Mouse (Mus musculus) liver, embryonic 14.5 days (tissue): ENCODE results near the gene Rpl18a. TPM values are rescaled to one million over a fixed set of nuclear protein-coding genes. Genes with fewer than 3 reads are reported as not detected.

ENCODE experiments used
- ATAC-seq: fragments of 200-750 bp; cut with Nextera tagmentation; 2 replicates; pipeline ENCODE4 v1.8.0; 2017; ENCODE audit warnings: moderate number of reproducible peaks, mild to moderate bottlenecking, moderate library complexity; ENCODE audit not compliant: insufficient read depth
- DNase-seq, 3 experiments: peaks; one replicate each; pipeline ENCODE4 v3.0.0-alpha.2; 2012 to 2013; ENCODE audit warnings: low read depth in 3 of 3, low spot score in 3 of 3
- H3K27ac ChIP-seq: fragments of 300-500 bp; sonication (generic); 2 replicates; pipeline ENCODE4 v1.5.1; 2014; ENCODE audit warnings: moderate library complexity, mild to moderate bottlenecking, control low read depth, inconsistent platforms
- H3K27me3 ChIP-seq: fragments of 300-500 bp; sonication (generic); 2 replicates; pipeline ENCODE4 v1.6.1; 2014; ENCODE audit warnings: mild to moderate bottlenecking, low read length, moderate library complexity; ENCODE audit not compliant: control insufficient read depth, insufficient read depth
- H3K36me3 ChIP-seq: fragments of 300-500 bp; sonication (generic); replicated peaks from 2 replicates; pipeline ENCODE4 v1.6.1; 2014; ENCODE audit warnings: low read depth; ENCODE audit not compliant: control insufficient read depth, insufficient read depth
- H3K4me1 ChIP-seq, 2 experiments: fragments of 200-500 bp in 1 of 2; fragments of 300-500 bp in 1 of 2; sonication (generic) in 1 of 2; replicated peaks; 2 replicates each; pipeline ENCODE4 v1.6.1; 2012 to 2014; ENCODE audit warnings: antibody characterized with exemption in 1 of 2, inconsistent platforms in 1 of 2, low read length in 1 of 2; ENCODE audit not compliant: control insufficient read depth in 2 of 2, insufficient read depth in 2 of 2
- H3K4me2 ChIP-seq: fragments of 300-500 bp; sonication (generic); 2 replicates; pipeline ENCODE4 v1.6.1; 2014; ENCODE audit warnings: low read depth, mild to moderate bottlenecking, control low read depth, moderate library complexity
- H3K4me3 ChIP-seq, 2 experiments: fragments of 200-500 bp in 1 of 2; fragments of 300-500 bp in 1 of 2; sonication (generic) in 1 of 2; 2 replicates each; pipeline ENCODE4 v1.5.1; 2012 to 2014; ENCODE audit warnings: low read depth in 2 of 2, low read length in 2 of 2, mild to moderate bottlenecking in 2 of 2, control low read depth in 1 of 2, inconsistent platforms in 1 of 2, moderate library complexity in 1 of 2; ENCODE audit not compliant: insufficient read depth in 1 of 2
- H3K9ac ChIP-seq: fragments of 300-500 bp; sonication (generic); replicated peaks from 2 replicates; pipeline ENCODE4 v1.6.1; 2014; ENCODE audit warnings: mild to moderate bottlenecking, control low read depth, moderate library complexity
- H3K9me3 ChIP-seq: fragments of 300-500 bp; sonication (generic); 2 replicates; pipeline ENCODE4 v1.6.1; 2016; ENCODE audit warnings: low read length, mixed read lengths; ENCODE audit not compliant: control insufficient read depth
- CTCF ChIP-seq: IDR thresholded peaks from 2 replicates; pipeline ENCODE4 v1.5.1; 2016; ENCODE audit warnings: antibody characterized with exemption, low read depth, control low read depth
- EP300 ChIP-seq: IDR thresholded peaks from 2 replicates; pipeline ENCODE4 v1.6.1; 2016; ENCODE audit warnings: antibody characterized with exemption, low read depth
- WGBS: fragments of 180-500 bp; shearing (Covaris S2); extraction: QIAGEN DNeasy Blood & Tissue Kit; methylation state at CpG from one replicate; pipeline ENCODE4 v1.1.7; 2014; ENCODE audit not compliant: insufficient replicate concordance; 5-methylcytosine and 5-hydroxymethylcytosine counted together
- microRNA counts: library from miRNA; unstranded; fragments of <30 nt; microRNA quantifications from one replicate; lab custom pipeline; 2016
- microRNA-seq: library from miRNA; unstranded; fragments of <30 nt; microRNA quantifications from one replicate; pipeline ENCODE4, GENCODE M21; 2016
- polyA plus RNA-seq, 2 experiments: library from polyadenylated mRNA; depleted of rRNA in 1 of 2; stranded (reverse) in 1 of 2; unstranded in 1 of 2; fragments of >200 nt; fragmentation: Nextera tagmentation in 1 of 2; extraction: Ambion mirVana in 1 of 2; gene quantifications; 2 replicates each; pipeline versions ENCODE4 v1.2.1 to v1.2.3; 2012 to 2014

Rpl18a gene
- polyA plus RNA-seq, 2 experiments: 2,899 to 3,211 TPM

DNA sequence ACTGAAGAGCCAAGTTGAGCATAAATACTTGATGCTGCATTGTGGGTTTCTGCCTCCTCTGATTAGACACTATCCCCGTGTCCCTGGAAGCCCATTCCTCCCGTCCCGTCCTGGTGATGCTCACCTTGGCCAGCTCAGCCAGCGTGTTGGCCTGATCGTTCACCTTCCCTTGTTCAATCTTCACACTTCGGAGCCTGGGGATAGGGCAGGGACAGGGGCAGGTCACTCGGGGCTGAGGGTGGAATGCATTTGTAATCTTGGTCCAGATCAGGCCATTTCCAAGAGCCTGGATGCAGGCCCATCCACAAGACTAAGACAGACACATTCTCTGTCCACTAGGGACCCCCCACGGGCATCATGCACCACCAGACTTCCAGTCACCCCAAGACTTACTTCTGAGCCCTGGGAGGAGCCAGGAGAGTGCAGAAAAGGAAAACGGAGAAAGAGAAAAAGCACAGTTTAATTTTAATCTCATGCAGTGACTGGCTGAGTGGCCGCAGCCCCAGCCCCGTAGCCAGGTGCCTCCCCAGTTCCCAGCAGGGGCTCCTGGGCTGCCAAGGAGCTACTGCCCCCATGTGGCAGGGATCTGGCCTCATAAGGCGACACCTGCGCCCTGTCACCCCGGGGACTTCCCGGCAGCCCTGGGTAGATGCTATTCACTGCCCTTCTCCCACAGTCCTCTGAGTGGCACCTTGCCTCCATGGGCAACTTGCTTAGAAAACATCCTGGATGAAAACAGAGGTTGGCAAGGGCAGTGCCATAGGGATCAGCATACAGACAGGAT, 50.6 kb downstream of the Rpl18a start:
- Histone ChIP-seq H3K27ac (no peak overlapping the region), H3K4me2 (no peak overlapping the region), H3K4me3 (no peak overlapping the region), H3K9ac (0 out of 2 replicates have a peak overlapping the region, but pooled peaks have one; percentile 3), H3K36me3 (no peaks in the 10 kb centered on the region), H3K9me3 (no peaks in the 10 kb centered on the region), H3K4me1 (peaks cover 35 to 37% of the 10 kb centered on the region in 2 experiments), H3K27me3 (no peaks in the 10 kb centered on the region)
- no peak for DNase-seq
- TF ChIP-seq CTCF: peak; percentile 74
- no peak for TF ChIP-seq EP300
- ATAC-seq: no peak
- WGBS: 44% methylated on average over 15 of the region's 15 CpGs

DNA sequence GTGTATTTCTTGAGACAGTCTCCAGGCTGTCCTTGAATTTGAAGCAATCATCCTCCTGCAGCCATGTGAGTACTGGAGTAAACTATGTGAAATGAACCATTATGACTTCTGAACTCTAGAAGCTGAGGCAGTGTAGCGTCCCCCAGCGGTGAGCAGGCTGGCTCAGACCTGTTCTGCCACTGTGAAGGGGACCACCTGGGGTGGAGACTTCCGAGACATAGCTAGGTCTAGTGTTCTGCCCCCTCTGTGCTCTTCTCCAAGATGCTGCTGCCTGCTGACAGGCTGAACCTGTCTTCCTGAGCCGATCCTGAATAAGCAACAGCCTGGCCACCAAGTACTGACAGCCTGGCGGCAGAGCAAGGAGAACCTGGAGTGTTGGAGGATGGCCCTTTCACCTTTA, 52.1 kb downstream of the Rpl18a start:
- H3K27me3 ChIP-seq: no peaks in the 10 kb centered on the region
- peaks cover 41 to 46% of the 10 kb centered on the region in 2 experiments for H3K4me1 ChIP-seq
- H3K9me3 ChIP-seq: no peaks in the 10 kb centered on the region
- no peak for TF ChIP-seq CTCF
- no peak for TF ChIP-seq EP300
- WGBS: 43% methylated on average over 5 of the region's 5 CpGs
- no peaks in the 10 kb centered on the region for H3K36me3 ChIP-seq
- H3K27ac ChIP-seq: peak overlapping the region; percentile 99
- no peak overlapping the region; the same call in 1 of the 2 replicates for H3K4me2 ChIP-seq
- no peak overlapping the region for H3K4me3 ChIP-seq
- ATAC-seq (no peak), DNase-seq (no peak)
- H3K9ac ChIP-seq: peak overlapping the region; percentile 6

MicroRNAs within 50 kb of the gene (microRNA counts, 519-probe panel; counts per million panel counts)
- microRNA mmu-miR-1969 (lab: Ali Mortazavi, UCI): 69.9 counts per million

Small RNAs within 50 kb of the gene (microRNA-seq; reads per million reads assigned to microRNA genes)
- 1.7 reads per million for gene Mir1969
- not detected for gene Mir7067

Other genes starting within 250 kb of the Rpl18a start
- 7.6 and 8.6 TPM in 2 replicates for gene Pgpep1, start 237.0 kb downstream of the Rpl18a start, polyA plus RNA-seq (2012; rRNA removed)
- gene Pgpep1, start 237.0 kb downstream of the Rpl18a start, polyA plus RNA-seq (2014; fragmentation: Nextera tagmentation; extraction: Ambion mirVana): 19.8 and 23.5 TPM in 2 replicates
- gene Lsm4, start 224.2 kb downstream of the Rpl18a start, polyA plus RNA-seq (2012; rRNA removed): 134 and 478 TPM in 2 replicates
- 160 and 176 TPM in 2 replicates for gene Lsm4, start 224.2 kb downstream of the Rpl18a start, polyA plus RNA-seq (2014; fragmentation: Nextera tagmentation; extraction: Ambion mirVana)
- gene Jund, start 198.5 kb downstream of the Rpl18a start, polyA plus RNA-seq (2012; rRNA removed): 28.4 and 29.4 TPM in 2 replicates
- 20.3 and 21.8 TPM in 2 replicates for gene Jund, start 198.5 kb downstream of the Rpl18a start, polyA plus RNA-seq (2014; fragmentation: Nextera tagmentation; extraction: Ambion mirVana)
- not detected in 2 replicates for gene Iqcn, start 194.0 kb downstream of the Rpl18a start, polyA plus RNA-seq (2012; rRNA removed)
- not detected in 2 replicates for gene Iqcn, start 194.0 kb downstream of the Rpl18a start, polyA plus RNA-seq (2014; fragmentation: Nextera tagmentation; extraction: Ambion mirVana)
- gene Gm3336, start 178.9 kb downstream of the Rpl18a start, polyA plus RNA-seq (2012; rRNA removed): 0.04 TPM in 1 of 2 replicates, not detected in the other
- gene Gm3336, start 178.9 kb downstream of the Rpl18a start, polyA plus RNA-seq (2014; fragmentation: Nextera tagmentation; extraction: Ambion mirVana): 0.11 TPM in 2 replicates
- 1.6 TPM in 2 replicates for gene Pde4c, start 173.7 kb downstream of the Rpl18a start, polyA plus RNA-seq (2012; rRNA removed)
- 0.34 and 0.74 TPM in 2 replicates for gene Pde4c, start 173.7 kb downstream of the Rpl18a start, polyA plus RNA-seq (2014; fragmentation: Nextera tagmentation; extraction: Ambion mirVana)
- gene Rab3a, start 142.7 kb downstream of the Rpl18a start, polyA plus RNA-seq (2012; rRNA removed): 2.7 and 3.2 TPM in 2 replicates
- 1.6 and 2.4 TPM in 2 replicates for gene Rab3a, start 142.7 kb downstream of the Rpl18a start, polyA plus RNA-seq (2014; fragmentation: Nextera tagmentation; extraction: Ambion mirVana)
- gene Mpv17l2, start 136.5 kb downstream of the Rpl18a start, polyA plus RNA-seq (2012; rRNA removed): 25.3 and 28.5 TPM in 2 replicates
- gene Mpv17l2, start 136.5 kb downstream of the Rpl18a start, polyA plus RNA-seq (2014; fragmentation: Nextera tagmentation; extraction: Ambion mirVana): 39.8 and 41.5 TPM in 2 replicates
- gene Pik3r2, start 120.7 kb downstream of the Rpl18a start, polyA plus RNA-seq (2012; rRNA removed): 13.2 and 17.5 TPM in 2 replicates
- 8.2 and 12.0 TPM in 2 replicates for gene Pik3r2, start 120.7 kb downstream of the Rpl18a start, polyA plus RNA-seq (2014; fragmentation: Nextera tagmentation; extraction: Ambion mirVana)
- gene Mast3, start 92.4 kb downstream of the Rpl18a start, polyA plus RNA-seq (2012; rRNA removed): 11.1 and 13.0 TPM in 2 replicates
- gene Mast3, start 92.4 kb downstream of the Rpl18a start, polyA plus RNA-seq (2014; fragmentation: Nextera tagmentation; extraction: Ambion mirVana): 5.4 and 6.3 TPM in 2 replicates
- 0.11 and 0.13 TPM in 2 replicates for gene Il12rb1, start 89.0 kb downstream of the Rpl18a start, polyA plus RNA-seq (2012; rRNA removed)
- gene Il12rb1, start 89.0 kb downstream of the Rpl18a start, polyA plus RNA-seq (2014; fragmentation: Nextera tagmentation; extraction: Ambion mirVana): 0.18 and 0.39 TPM in 2 replicates
- 33.9 and 35.0 TPM in 2 replicates for gene Arrdc2, start 57.7 kb downstream of the Rpl18a start, polyA plus RNA-seq (2012; rRNA removed)
- 9.5 and 14.3 TPM in 2 replicates for gene Arrdc2, start 57.7 kb downstream of the Rpl18a start, polyA plus RNA-seq (2014; fragmentation: Nextera tagmentation; extraction: Ambion mirVana)
- gene Kcnn1, start 34.2 kb downstream of the Rpl18a start, polyA plus RNA-seq (2012; rRNA removed): 0.27 and 0.34 TPM in 2 replicates
- gene Kcnn1, start 34.2 kb downstream of the Rpl18a start, polyA plus RNA-seq (2014; fragmentation: Nextera tagmentation; extraction: Ambion mirVana): 0.08 and 0.17 TPM in 2 replicates
- 20.4 and 34.3 TPM in 2 replicates for gene Ccdc124, start 23.5 kb downstream of the Rpl18a start, polyA plus RNA-seq (2012; rRNA removed)
- gene Ccdc124, start 23.5 kb downstream of the Rpl18a start, polyA plus RNA-seq (2014; fragmentation: Nextera tagmentation; extraction: Ambion mirVana): 54.1 and 56.3 TPM in 2 replicates
- 0.06 and 0.10 TPM in 2 replicates for gene Slc5a5, start 4.7 kb downstream of the Rpl18a start, polyA plus RNA-seq (2012; rRNA removed)
- gene Slc5a5, start 4.7 kb downstream of the Rpl18a start, polyA plus RNA-seq (2014; fragmentation: Nextera tagmentation; extraction: Ambion mirVana): 0.03 and 0.05 TPM in 2 replicates
- 11.5 and 15.4 TPM in 2 replicates for gene Map1s, start 8.5 kb upstream of the Rpl18a start, polyA plus RNA-seq (2012; rRNA removed)
- gene Map1s, start 8.5 kb upstream of the Rpl18a start, polyA plus RNA-seq (2014; fragmentation: Nextera tagmentation; extraction: Ambion mirVana): 9.3 and 11.8 TPM in 2 replicates